Mouse (Mus musculus) thymus, postnatal 25 days (tissue): Measurements from ENCODE around the gene Nr4a2.

Experiments used
- DNase-seq: peaks from one replicate; pipeline ENCODE4 v3.0.0; 2022

Nr4a2 gene

DNA sequence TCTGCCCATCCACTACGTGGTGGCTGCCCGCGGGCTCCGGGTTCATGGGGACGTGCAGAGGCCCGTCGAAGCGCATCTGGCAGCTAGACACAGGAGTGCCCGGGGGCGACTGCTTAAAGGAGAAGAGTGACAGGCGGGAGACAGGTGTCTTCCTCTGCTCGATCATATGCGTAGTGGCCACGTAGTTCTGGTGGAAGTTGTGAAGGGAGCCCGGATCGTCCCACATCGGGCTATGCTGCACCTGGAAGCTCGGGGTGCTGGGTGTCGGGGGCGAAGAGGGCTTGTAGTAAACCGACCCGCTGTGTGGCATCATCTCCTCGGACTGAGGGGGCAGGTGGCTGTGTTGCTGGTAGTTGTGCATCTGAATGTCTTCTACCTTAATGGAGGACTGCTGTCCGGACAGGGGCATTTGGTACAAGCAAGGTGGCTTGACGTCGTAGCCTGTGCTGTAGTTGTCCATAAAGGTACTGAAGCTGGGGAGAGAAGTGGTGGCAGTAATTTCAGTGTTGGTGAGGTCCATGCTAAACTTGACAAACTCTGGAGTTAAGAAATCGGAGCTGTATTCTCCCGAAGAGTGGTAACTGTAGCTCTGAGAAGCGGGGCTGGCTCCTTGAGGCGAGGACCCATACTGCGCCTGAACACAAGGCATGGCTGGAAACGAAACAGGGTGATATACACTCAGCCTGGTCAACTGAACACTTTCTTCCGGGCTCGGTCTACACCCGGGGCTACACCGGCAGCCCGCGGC, 11.8 kb downstream of the Nr4a2 start:
- DNase-seq, result no peak

DNA sequence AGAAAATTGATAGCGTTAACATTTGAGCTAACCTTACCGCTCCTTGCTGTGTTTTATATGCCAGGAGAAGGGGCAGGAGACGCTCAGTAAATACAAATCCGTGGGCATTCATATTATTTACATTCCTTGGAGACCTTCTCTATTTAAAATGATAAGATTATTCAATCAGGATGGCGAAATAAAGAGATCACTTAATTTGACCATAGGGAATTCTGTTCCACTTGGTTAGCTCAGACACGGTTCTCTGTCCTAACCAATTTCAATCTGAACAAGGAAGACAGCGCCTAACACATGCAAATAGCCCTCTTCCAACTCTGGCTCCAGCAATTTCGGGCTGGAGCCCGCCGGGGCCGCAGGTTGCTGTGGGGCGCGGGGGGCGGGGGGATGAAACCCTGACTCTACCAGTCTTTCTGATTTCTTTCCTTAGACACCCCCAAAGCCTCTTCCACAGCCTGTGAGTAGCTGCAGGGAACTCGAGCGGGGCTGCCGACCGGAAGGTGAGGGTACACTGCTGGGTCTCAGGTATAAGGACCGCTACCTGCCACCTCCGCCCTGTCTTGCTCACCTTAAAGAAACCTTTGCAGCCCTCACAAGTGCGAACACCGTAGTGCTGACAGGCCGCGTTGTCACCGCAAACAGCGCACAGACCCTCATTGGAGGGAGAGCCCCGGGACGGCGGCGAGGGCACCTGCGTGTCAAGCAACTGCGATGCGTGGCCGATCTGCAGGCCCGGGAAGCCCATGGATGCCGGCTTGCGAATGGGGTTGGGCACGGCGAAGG, 12.6 kb downstream of the Nr4a2 start:
- DNase-seq, result no peak

DNA sequence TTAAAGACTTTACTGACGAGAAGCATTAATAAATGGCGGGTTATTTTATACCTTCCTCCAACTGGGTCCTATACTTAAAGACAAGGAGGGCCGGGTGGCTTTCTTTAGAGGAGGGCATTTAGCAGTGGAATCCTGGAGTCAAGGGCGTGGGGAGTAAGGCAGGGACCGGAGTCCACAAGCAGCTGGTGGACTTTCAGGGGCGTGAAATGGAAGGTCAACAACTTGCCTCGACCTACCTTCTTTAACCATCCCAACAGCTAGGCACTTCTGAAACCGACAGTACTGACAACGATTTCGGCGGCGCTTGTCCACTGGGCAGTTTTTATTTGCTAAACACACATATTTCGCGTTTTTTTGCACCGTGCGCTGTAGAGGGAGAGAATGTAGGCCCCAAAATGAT, 13.4 kb downstream of the Nr4a2 start:
- no peak for DNase-seq

DNA sequence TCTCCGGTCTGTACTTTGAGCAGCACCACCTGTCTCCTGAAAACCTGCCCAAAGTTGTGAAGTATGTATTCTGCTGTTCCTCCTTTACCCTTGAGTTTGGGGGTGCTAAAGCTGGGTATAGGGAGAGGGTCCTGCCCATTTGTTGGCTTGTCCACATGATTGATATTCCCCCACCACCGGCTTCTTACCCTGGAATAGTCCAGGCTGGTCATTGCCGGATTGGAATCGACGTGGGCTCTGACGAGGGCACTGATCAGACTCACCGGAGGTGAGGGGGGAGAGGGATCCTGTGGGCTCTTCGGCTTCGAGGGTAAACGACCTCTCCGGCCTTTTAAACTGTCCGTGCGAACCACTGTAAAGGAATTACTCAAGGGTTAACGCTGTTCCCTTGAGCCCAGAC, 13.9 kb downstream of the Nr4a2 start:
- DNase-seq, result no peak

DNA sequence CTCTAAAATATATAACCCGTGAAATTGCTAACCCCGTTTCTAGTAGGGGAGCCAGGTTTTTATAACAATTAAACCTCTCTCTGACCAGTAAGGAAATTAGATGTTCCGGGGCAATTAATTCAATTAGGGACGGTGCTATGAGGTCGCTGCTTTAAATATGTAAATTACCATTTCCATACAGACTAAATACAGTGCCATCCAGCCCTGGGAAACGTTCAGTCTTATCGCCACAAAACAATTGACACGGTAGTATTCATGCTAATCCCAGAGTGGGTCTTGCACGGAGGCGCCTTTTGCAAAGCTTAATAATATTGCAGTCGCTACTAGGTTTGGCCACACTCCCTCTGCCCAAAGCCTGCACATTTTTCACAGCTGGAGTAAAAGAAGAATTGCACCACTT, 14.5 kb downstream of the Nr4a2 start:
- DNase-seq, result no peak

DNA sequence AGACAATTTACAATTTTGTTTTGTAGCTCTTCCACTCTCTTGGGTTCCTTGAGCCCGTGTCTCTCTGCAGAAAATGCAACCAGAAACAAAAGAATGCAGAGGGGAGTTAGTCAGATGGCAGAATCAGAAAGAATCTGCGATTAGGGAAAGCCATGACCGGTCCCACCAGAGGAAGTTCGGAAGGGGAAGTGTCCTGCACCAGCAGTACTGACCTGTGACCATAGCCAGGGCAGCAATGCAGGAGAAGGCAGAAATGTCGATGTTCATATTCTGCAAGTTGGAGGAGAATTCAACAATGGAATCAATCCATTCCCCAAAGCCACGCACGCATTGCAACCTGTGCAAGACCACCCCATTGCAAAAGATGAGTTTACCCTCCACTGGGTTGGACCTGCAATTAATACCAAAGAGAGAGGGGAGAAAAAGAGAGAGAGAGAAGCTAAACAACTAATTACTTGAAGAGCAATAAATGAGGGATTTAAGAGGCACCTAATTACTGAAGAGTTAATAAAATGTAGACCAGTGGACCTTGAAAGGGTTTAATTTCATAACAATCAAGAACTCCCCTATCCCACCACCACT, 15.4 kb downstream of the Nr4a2 start:
- DNase-seq, result no peak

DNA sequence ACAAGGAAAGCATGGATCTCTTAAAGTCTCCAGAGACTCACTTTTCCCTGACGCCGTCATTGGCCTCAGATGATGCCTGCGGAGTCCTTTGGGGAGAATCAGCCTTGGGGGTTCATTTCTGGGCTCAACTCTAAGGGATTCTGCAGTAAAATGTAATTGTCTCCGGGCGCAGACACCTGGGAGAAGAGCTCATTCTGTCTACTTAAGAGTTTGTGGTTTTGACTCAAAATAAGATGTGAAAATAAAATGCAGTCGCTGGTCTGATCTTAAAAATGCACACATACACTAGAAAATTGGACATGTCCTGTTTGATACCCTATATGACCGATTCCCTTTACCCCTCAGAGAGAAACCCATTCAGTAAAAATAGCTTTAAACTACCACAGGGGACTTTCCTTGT, 18.4 kb downstream of the Nr4a2 start:
- no peak for DNase-seq

DNA sequence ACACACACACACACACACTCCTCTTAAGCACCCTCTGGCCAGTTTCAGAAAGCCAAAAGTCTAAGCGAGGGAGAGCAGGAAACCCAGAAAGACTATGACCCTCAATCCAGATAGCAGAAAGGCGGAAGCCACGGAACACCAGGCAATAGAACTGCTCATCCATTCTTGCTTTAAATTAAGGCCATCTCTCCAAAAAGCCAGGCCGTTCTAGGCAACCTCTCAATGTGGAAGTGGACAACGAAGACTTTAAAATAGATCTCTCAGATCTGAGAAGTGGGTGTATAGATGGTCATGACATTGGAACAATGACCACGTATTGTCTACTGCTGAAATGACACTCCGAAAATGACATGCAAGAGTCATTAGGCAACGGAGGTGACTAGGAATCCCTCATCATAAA, 19.1 kb downstream of the Nr4a2 start:
- DNase-seq, result no peak

DNA sequence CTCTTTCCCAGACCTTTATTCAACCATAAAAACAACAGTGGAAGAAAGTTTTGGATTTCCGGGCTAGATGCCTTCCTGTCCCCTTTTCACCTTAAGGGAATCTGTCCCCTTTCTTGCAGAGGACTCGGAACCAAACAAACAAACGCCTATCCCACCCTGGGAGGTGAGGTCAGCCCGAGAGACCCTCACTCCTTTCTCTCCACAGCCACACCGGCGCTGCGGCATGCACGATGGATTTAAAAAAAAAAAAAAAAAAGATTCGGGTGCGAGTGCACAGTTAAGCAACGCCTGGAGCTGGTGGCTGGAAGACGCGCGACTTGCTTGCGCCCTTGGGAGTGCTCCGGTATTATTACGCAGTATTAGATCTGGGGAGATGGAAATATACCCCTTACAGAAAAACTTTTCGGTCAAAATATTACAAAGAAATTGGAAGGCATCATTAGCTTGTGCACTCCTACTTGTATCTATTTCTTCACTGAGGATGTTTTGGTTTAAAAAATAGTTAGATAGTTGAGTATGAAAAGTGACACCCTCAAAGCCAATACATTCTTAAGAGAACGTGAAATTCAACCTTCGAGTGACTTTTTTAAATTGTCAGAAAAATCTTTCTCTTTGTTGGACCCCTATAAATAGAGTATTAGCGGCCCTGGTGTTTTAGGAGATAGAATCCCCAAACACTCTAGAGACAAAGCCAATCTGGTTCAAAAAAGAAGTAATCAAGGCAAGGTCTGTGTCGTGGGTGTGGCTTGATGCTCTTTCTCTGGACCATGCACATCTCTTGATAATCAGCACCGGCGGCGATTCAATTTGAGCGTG, 19.8 kb downstream of the Nr4a2 start:
- no peak for DNase-seq

DNA sequence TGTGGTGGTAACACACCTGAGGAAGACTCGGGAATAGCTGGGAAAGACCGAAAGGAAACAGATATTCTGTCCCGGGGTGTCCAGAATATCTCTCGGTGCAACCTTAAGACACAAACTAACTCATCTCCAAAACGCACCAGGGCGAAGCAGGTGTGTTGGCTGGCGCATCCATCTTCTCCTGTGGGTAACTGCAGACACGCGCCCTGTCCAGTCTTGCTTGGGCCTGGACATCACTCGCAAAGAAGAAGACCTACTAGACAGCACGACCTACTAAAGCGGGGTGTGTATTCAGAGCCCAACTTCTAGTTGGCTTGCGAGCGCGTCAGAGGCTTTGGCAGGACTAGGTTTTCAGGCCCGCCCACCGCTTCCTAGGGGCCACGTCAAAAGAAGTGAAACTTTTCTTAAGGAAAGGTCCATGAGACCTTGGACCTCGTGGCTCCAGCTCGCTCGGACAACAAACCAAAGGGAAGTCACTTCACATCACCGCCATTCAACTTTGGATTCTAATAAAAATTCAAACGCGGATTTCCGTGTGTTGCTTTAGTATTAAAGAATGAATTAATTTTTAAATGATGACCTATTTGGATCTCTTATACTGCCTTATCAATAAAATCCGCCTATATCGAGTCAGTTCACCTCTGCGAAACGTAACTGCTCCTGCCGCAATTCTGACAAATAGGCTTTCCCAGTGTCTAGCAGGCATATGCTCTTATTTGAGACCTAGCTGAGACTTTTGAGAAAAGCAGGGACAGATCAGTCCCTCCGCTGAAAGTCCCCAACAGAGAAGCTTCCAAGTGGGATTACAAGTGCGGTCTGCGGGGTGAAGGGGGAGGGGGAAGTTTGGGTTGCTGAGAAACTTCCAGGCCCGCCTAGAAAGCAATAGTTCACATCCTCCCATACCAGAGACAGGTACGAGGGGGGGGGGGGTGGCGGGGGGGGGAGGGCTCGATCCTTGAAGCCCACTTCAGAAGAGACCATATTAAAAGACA, 20.7 kb downstream of the Nr4a2 start:
- no peak for DNase-seq

DNA sequence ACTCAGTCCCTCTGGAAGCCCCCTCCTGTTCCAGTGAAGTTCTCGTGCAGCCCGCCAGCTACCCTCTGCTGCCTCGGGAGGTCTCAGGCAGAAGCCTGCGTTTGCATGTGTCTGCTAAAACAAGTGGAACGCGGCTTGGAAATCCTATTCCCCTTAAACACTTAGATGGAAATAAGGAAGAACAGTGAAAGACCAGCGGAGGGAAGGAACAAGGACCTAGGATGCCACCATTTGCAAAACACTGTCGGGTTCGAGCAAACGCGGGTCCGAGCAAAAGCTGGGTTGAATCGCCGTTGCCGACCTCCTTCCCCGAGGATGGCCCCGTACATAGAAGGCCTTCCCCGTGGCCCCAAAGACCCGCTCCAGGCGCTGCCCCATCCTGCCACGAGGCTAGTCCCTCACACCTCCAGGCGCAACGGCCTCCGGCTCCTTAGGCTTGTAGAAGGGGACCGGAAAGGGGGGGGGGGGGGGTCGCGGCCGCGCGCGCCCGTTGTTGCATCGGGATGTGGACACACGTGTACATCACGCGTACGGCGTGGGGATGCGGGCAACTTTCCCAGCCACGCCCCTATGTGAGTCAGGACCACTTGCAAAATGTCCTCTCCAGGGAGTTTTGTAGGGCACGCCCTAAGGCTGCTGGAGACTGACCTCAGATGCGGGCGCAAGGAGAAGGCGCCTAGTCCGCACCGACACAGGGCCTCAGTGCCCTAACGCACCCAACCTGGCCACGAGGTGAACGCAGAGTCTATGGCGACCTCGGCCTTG, 21.5 kb downstream of the Nr4a2 start:
- no peak for DNase-seq

DNA sequence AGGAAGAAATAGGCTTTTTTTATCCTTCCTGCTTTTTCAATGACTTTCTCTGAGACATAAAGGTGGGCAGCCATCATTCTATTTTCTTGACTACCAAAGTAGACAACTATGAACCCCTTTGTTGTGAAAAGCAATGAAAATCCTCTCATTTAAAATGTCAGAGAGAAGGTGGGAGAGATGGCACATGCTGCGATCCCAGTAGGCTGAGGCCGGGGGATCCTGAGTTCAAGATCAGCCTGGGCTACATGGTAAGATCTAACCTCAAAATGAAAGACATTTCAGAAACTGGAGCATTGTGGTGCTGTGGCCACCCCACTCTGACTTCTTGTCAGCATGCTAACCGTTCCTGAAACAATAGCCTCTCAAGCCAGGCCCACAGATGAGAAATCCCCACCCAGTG, 23.6 kb downstream of the Nr4a2 start:
- no peak for DNase-seq

DNA sequence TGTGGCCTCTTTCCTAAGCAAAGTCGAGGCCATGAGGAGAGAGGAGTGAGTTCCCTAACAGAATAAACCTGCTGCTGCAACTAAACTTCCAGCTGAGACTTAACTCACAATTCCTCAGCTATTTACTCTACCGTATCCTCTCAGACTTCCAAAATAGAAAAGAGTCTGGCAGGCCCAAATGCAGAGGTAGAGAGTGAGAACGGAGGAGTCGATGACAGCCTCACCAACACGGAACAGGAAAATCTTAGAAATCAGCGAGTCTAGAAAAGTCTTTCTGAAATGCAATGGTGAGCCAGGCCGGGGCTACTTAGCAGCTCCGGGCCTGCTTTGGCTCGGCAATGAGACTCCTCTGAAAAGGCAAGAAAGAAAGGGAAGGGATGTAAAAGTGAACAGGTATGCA, 51.4 kb downstream of the Nr4a2 start:
- DNase-seq, result no peak

DNA sequence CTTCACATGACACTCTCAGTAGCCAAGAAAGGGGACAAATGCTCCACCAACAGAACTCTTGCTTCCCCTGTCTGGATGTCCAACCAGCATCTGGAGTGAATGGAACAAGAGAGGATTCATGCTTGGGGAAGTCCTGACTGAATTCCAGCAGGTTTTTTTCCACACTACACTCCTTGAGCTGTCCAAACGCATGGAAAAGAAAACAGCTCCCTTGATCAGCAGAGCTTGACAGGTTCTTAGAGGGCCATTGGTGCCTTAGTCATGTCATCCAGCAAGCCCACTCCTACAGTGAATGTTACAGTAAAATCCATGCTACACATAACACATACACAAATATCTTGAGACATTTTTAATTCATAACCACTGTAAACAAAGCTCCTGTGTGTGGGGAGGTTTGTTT, 60.3 kb downstream of the Nr4a2 start:
- no peak for DNase-seq
